Mouse (Mus musculus): ENCODE data around the gene Nptx2. TPM values are rescaled to one million over a fixed set of nuclear protein-coding genes. Genes with fewer than 3 reads are reported as not detected.

Gene Nptx2
- 21.0 and 21.2 TPM in 2 replicates for polyA plus RNA-seq (2012; rRNA removed)

DNA sequence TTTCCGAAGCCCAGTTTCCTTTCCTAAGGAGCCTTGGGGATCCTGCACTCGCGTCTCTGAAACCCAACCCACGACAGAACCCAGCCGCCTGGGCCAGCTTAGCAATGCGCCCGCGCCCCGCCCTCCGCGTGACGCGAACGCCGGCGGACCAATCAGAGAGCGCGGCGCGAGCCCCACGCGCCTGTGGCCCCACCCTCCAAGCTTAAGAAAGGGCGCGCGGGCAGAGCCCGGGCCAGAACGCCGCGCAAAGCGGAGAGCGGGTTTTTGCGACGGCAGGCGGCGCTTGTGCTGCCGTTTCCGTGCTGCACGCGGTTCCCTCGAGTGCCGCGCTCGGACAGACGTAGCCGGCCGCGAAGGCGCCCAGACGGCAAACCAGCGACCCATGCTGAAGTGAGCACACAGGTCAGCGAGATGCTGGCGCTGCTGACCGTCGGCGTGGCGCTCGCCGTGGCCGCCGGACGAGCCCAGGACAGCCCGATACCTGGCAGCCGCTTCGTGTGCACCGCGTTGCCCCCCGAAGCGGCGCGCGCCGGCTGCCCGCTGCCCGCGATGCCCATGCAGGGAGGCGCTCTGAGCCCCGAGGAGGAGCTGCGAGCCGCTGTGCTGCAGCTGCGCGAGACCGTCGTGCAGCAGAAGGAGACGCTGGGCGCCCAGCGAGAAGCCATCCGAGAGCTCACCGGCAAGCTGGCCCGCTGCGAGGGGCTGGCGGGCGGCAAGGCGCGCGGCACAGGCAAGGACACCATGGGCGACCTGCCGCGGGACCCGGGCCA, at the start of gene Nptx2:
Gene Nptx2, plus strand, starts transcription at position 250 of the 770 bp plus-strand sequence.

Other genes starting within 250 kb of the Nptx2 start
- 0.48 and 0.52 TPM in 2 replicates for gene Baiap2l1, start 187.8 kb upstream of the Nptx2 start, polyA plus RNA-seq (2012; rRNA removed)
- 292 and 300 TPM in 2 replicates for gene Tmem130, start 215.9 kb downstream of the Nptx2 start, polyA plus RNA-seq (2012; rRNA removed)
- gene Trrap, start 221.8 kb downstream of the Nptx2 start, polyA plus RNA-seq (2012; rRNA removed), result 129 and 138 TPM in 2 replicates